Mouse (Mus musculus) embryonic fibroblast, embryonic 13.5 days (primary cell): Measurements from ENCODE around the gene Gm973. TPM values are rescaled to one million over a fixed set of nuclear protein-coding genes. Genes with fewer than 3 reads are reported as not detected.

ENCODE experiments used
- H3K27ac ChIP-seq: 2 replicates; pipeline ENCODE4 v1.5.1; 2012; ENCODE audit warnings: low read length, control low read depth, inconsistent platforms; ENCODE audit not compliant: insufficient read depth
- H3K4me1 ChIP-seq: 2 replicates; pipeline ENCODE4 v1.6.1; 2011; ENCODE audit warnings: low read length; ENCODE audit not compliant: control insufficient read depth, insufficient read depth
- H3K4me3 ChIP-seq: 2 replicates; pipeline ENCODE4 v1.5.1; 2011; ENCODE audit warnings: mild to moderate bottlenecking, control low read depth, low read length; ENCODE audit not compliant: insufficient read depth
- CTCF ChIP-seq: IDR thresholded peaks from 2 replicates; pipeline ENCODE4 v1.5.1; 2011; ENCODE audit warnings: mild to moderate bottlenecking, control low read depth, low read length, moderate library complexity, borderline replicate concordance; ENCODE audit not compliant: insufficient read depth
- POLR2A ChIP-seq: IDR thresholded peaks from 2 replicates; pipeline ENCODE4 v1.6.1; 2011; ENCODE audit warnings: low read depth, mild to moderate bottlenecking, control low read depth, low read length, moderate library complexity
- polyA plus RNA-seq: library from polyadenylated mRNA; stranded (reverse); fragments of >200 nt; gene quantifications from 2 replicates; pipeline ENCODE4 v1.2.4, GENCODE M21; 2011; ENCODE audit warnings: low read depth; ENCODE audit not compliant: missing spikeins, insufficient read length

Gene Gm973
- polyA plus RNA-seq, 1 experiment = not detected

GRCm38 (mm10) chr1:59578770-59579169, 62.7 kb downstream of the Gm973 start:
- peaks cover 8% of the 10 kb centered on the region; the same call in 1 of the 2 replicates for H3K4me1 ChIP-seq
- H3K27ac ChIP-seq = peak overlapping the region; percentile 89

GRCm38 (mm10) chr1:59579327-59579726, 63.3 kb downstream of the Gm973 start:
- Histone ChIP-seq H3K4me1 (peaks cover 8% of the 10 kb centered on the region; the same call in 1 of the 2 replicates), H3K4me3 (no peak overlapping the region), H3K27ac (peak overlapping the region; percentile 89)
- no peak for TF ChIP-seq CTCF
- TF ChIP-seq POLR2A = no peak

More at GRCm38 (mm10) chr1:59578770-59579169, 62.7 kb downstream of the Gm973 start:
- H3K4me3 ChIP-seq = no peak overlapping the region
- TF ChIP-seq CTCF = no peak
- no peak for TF ChIP-seq POLR2A

- peak overlapping the region; percentile 89 for H3K27ac ChIP-seq
- TF ChIP-seq CTCF = no peak
- H3K4me1 ChIP-seq = peaks cover 8% of the 10 kb centered on the region; the same call in 1 of the 2 replicates
- H3K4me3 ChIP-seq = no peak overlapping the region
Observed at GRCm38 (mm10) chr1:59580131-59580751, 64.2 kb downstream of the Gm973 start.

- no peak for TF ChIP-seq CTCF
- no peak for TF ChIP-seq POLR2A
- peaks cover 8% of the 10 kb centered on the region; the same call in 1 of the 2 replicates for H3K4me1 ChIP-seq
- H3K27ac ChIP-seq = peak overlapping the region; percentile 78
- H3K4me3 ChIP-seq = no peak overlapping the region
Observed at GRCm38 (mm10) chr1:59580880-59581279, 64.8 kb downstream of the Gm973 start.

- Histone ChIP-seq H3K4me3 (no peak overlapping the region), H3K4me1 (peaks cover 2% of the 10 kb centered on the region; the same call in 1 of the 2 replicates), H3K27ac (no peak overlapping the region)
- TF ChIP-seq POLR2A (no peak), CTCF (peak; percentile 62)
Observed at GRCm38 (mm10) chr1:59584656-59585410, 68.8 kb downstream of the Gm973 start.

- Histone ChIP-seq H3K4me3 (no peak overlapping the region), H3K4me1 (no peaks in the 10 kb centered on the region), H3K27ac (no peak overlapping the region)
- TF ChIP-seq POLR2A (no peak), CTCF (no peak)
Observed at GRCm38 (mm10) chr1:59589271-59589670, 73.2 kb downstream of the Gm973 start.

GRCm38 (mm10) chr1:59592359-59592758, 76.3 kb downstream of the Gm973 start:
- H3K4me1 ChIP-seq = no peaks in the 10 kb centered on the region
- H3K4me3 ChIP-seq = no peak overlapping the region
- H3K27ac ChIP-seq = no peak overlapping the region
- no peak for TF ChIP-seq CTCF
- no peak for TF ChIP-seq POLR2A

- no peak overlapping the region for H3K4me3 ChIP-seq
- no peaks in the 10 kb centered on the region for H3K4me1 ChIP-seq
- H3K27ac ChIP-seq = no peak overlapping the region
Observed at GRCm38 (mm10) chr1:59592876-59593275, 76.8 kb downstream of the Gm973 start.

GRCm38 (mm10) chr1:59593622-59594035, 77.6 kb downstream of the Gm973 start:
- Histone ChIP-seq H3K4me3 (no peak overlapping the region), H3K4me1 (no peaks in the 10 kb centered on the region), H3K27ac (no peak overlapping the region)
- TF ChIP-seq CTCF (no peak), POLR2A (no peak)

More at GRCm38 (mm10) chr1:59592876-59593275, 76.8 kb downstream of the Gm973 start:
- no peak for TF ChIP-seq CTCF
- no peak for TF ChIP-seq POLR2A

GRCm38 (mm10) chr1:59594586-59595266, 78.7 kb downstream of the Gm973 start:
- H3K4me3 ChIP-seq = no peak overlapping the region
- H3K4me1 ChIP-seq = no peaks in the 10 kb centered on the region
- no peak overlapping the region for H3K27ac ChIP-seq
- TF ChIP-seq POLR2A = no peak
- TF ChIP-seq CTCF = no peak
